Mouse (Mus musculus) heart, embryonic 15.5 days (tissue): Measurements from ENCODE around the gene 1700016D06Rik. TPM values are rescaled to one million over a fixed set of nuclear protein-coding genes. Genes with fewer than 3 reads are reported as not detected.

Experiments used
- ATAC-seq: fragments of 200-750 bp; cut with Nextera tagmentation; replicated peaks from 2 replicates; pipeline ENCODE4 v1.8.0; 2017; ENCODE audit warnings: low read depth, moderate TSS enrichment; ENCODE audit not compliant: insufficient number of reproducible peaks, insufficient read depth, low FRiP score
- H3K27ac ChIP-seq: fragments of 300-500 bp; sonication (generic); 2 replicates; pipeline ENCODE4 v1.5.1; 2015; ENCODE audit warnings: mild to moderate bottlenecking, inconsistent platforms
- H3K27me3 ChIP-seq: fragments of 300-500 bp; sonication (generic); 2 replicates; pipeline ENCODE4 v1.6.1; 2015; ENCODE audit warnings: inconsistent platforms
- H3K36me3 ChIP-seq: fragments of 300-500 bp; sonication (generic); 2 replicates; pipeline ENCODE4 v1.6.1; 2015; ENCODE audit warnings: mild to moderate bottlenecking, inconsistent platforms
- H3K4me1 ChIP-seq: fragments of 300-500 bp; sonication (generic); replicated peaks from 2 replicates; pipeline ENCODE4 v1.6.1; 2015; ENCODE audit warnings: inconsistent platforms
- H3K4me2 ChIP-seq: fragments of 300-500 bp; sonication (generic); 2 replicates; pipeline ENCODE4 v1.6.1; 2015; ENCODE audit warnings: inconsistent platforms, mild to moderate bottlenecking, moderate library complexity
- H3K4me3 ChIP-seq: fragments of 300-500 bp; sonication (generic); 2 replicates; pipeline ENCODE4 v1.5.1; 2015; ENCODE audit warnings: mild to moderate bottlenecking, inconsistent platforms
- H3K9ac ChIP-seq: fragments of 300-500 bp; sonication (generic); 2 replicates; pipeline ENCODE4 v1.6.1; 2015; ENCODE audit warnings: mild to moderate bottlenecking, inconsistent platforms
- H3K9me3 ChIP-seq: fragments of 300-500 bp; sonication (generic); replicated peaks from 2 replicates; pipeline ENCODE4 v1.6.1; 2016; ENCODE audit warnings: inconsistent platforms
- WGBS: fragments of 180-500 bp; shearing (Covaris S2); methylation state at CpG from one replicate; pipeline ENCODE4 v1.1.7; 2015; ENCODE audit warnings: mixed read lengths; 5-methylcytosine and 5-hydroxymethylcytosine counted together
- polyA plus RNA-seq: library from polyadenylated mRNA; unstranded; fragments of >200 nt; fragmentation: Nextera tagmentation; extraction: Ambion mirVana; gene quantifications from 2 replicates; pipeline ENCODE4 v1.2.1, GENCODE M21; 2015

The 1700016D06Rik gene
- not detected in 2 replicates for polyA plus RNA-seq

DNA sequence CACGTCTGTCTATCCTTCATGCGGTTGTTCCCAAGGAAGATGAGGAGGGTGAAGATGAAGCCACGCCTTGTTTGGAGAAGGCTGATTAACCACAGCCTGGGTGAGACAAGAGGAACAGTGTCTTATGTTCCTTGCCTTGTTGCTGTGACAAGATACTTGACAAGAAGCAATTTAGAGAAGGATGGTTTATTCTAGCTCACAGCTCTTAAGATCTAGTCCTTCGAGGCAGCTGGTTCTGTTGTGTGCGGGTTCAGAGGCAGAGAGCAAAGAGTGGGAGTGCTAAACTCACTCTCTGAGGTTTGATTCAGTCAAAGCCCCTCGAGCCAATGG is at the start of gene 1700016D06Rik:
Gene 1700016D06Rik (minus strand): TSS at position 31 of the 330 bp plus-strand sequence.
- Histone ChIP-seq H3K36me3 (no peaks in the 10 kb centered on the region), H3K4me2 (peak within 1 kb of the TSS; percentile 57), H3K27ac (peak within 1 kb of the TSS; percentile 48), H3K4me1 (peaks cover 13% of the 10 kb centered on the region), H3K4me3 (peak within 1 kb of the TSS; percentile 27), H3K9ac (peak within 1 kb of the TSS; percentile 16; the same call in 1 of the 2 replicates), H3K27me3 (0 out of 2 replicates have a peak, but pooled peaks cover 4% of the 10 kb centered on the region), H3K9me3 (no peaks in the 10 kb centered on the region)
- ATAC-seq, result no peak
- WGBS, result 64% methylated on average over 6 of the region's 6 CpGs

DNA sequence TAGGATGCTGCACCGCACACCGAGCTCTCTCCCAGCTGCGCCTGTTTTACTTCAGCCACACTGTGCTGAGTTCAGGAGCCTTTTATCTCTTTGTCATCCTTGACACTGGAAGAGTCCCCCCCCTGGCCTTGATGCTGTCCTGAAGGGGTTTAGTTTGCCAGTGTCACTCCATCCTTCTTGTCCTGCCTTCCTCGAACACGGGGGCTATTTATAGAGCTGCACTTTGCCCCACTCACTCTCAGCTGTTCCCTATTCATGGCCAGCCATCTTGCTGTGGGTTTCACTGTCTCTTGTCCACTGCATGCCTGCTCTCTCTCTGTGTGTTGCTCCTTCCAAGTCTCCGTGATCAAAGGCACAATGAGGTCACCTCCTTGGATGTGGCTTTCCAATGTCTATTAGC is 48.6 kb upstream of the 1700016D06Rik start:
- no peaks in the 10 kb centered on the region for H3K9me3 ChIP-seq
- H3K4me1 ChIP-seq, result peaks cover 61% of the 10 kb centered on the region
- peak overlapping the region; percentile 73 for H3K27ac ChIP-seq
- no peak overlapping the region for H3K9ac ChIP-seq
- no peaks in the 10 kb centered on the region for H3K27me3 ChIP-seq
- 22% methylated on average over 6 of the region's 6 CpGs for WGBS
- no peak overlapping the region for H3K4me3 ChIP-seq
- H3K36me3 ChIP-seq, result no peaks in the 10 kb centered on the region
- ATAC-seq, result 0 out of 2 replicates have a peak, but pooled peaks have one; percentile 4
- H3K4me2 ChIP-seq, result peak overlapping the region; percentile 16; the same call in 1 of the 2 replicates

DNA sequence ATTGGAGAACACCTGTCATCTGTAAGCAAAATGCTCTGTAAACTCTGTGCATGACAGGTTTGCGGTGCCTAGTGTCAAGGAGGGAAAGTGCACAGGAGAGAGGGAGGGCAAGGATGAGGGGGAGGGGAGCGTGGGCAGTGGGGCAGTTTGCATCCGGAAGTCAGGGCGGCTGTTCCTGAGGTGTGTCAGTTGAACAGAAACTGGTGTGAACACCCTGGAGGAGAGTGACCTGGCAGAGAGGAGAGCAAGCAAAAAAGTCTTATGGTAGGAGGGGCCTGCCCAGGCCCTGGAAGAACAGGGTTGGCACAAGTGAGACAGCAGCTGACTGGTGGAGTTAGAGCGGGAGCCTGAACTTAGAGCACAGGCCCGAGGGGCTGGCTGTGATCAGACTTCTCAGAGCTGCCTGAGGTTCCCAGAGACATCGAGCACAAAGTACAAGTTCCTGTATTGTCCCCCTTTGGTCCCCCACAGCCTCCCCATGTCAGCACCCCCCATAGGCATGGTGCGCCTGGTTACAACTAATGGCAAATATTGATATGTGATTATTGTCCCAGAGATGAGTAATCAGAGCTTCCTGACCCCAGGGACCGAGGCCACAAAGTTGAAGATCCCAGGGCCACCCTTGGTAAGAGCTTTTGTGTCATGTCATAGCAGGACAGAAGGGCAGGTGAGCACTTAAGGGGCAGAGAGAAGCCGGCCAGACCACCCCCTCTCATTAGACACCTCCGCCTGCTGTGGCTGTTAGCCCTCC is 46.2 kb upstream of the 1700016D06Rik start:
- Histone ChIP-seq H3K27me3 (no peaks in the 10 kb centered on the region), H3K36me3 (no peaks in the 10 kb centered on the region), H3K4me1 (peaks cover 52% of the 10 kb centered on the region), H3K4me3 (no peak overlapping the region), H3K9me3 (no peaks in the 10 kb centered on the region), H3K4me2 (no peak overlapping the region), H3K27ac (peak overlapping the region; percentile 76), H3K9ac (no peak overlapping the region)
- 40% methylated on average over 11 of the region's 11 CpGs for WGBS
- ATAC-seq, result peak; percentile 57; the same call in 1 of the 2 replicates

DNA sequence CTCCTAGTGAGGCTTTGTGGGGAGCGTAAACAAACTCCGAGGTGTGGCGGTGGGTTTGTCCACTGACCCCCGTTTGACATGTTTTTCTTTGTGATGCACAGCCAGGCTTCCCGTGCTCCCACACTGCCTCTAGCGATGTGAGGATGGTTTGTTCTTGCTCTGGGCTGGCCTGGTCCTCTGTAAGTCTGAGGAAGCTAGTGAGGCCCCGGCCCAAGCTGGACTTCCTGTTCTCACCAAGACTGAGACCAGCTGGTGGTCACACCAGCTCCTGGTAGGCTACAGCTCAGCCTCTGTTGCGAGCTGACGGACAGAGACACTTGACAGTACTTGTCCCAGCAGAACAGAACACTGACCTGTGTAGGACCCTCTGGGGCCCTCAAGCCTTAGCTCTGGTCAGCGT is 42.7 kb upstream of the 1700016D06Rik start:
- 54% methylated on average over 10 of the region's 10 CpGs for WGBS
- Histone ChIP-seq H3K4me2 (no peak overlapping the region), H3K36me3 (peaks cover 5% of the 10 kb centered on the region; the same call in 1 of the 2 replicates), H3K9ac (no peak overlapping the region), H3K4me3 (no peak overlapping the region), H3K9me3 (no peaks in the 10 kb centered on the region), H3K27ac (no peak overlapping the region), H3K4me1 (peaks cover 32% of the 10 kb centered on the region), H3K27me3 (no peaks in the 10 kb centered on the region)
- no peak; the same call in 1 of the 2 replicates for ATAC-seq

DNA sequence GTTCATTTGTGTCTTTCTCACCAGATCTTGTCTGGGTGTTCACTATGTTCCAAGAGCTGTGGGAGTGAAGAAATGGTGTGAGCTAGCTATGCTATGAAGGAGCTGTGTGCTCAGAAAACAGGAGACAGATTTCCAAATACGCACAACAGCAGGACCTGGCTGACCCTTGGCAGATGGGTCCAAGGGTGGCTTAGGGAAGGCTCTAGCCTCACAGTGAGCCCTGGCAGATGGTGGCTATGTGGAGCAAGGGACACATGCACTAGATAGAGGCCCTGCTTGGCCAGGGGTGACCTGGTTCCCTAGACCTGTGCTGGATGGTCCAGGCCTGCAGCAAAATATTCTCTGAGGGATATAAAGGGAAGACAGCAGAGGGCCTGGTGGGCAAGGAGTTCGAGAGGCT is 40.0 kb upstream of the 1700016D06Rik start:
- Histone ChIP-seq H3K4me2 (no peak overlapping the region), H3K36me3 (peaks cover 5% of the 10 kb centered on the region; the same call in 1 of the 2 replicates), H3K27ac (no peak overlapping the region), H3K9me3 (no peaks in the 10 kb centered on the region), H3K4me1 (peaks cover 8% of the 10 kb centered on the region), H3K9ac (no peak overlapping the region), H3K27me3 (no peaks in the 10 kb centered on the region), H3K4me3 (no peak overlapping the region)
- no peak for ATAC-seq
- WGBS, result 88% methylated on average over 2 of the region's 2 CpGs

DNA sequence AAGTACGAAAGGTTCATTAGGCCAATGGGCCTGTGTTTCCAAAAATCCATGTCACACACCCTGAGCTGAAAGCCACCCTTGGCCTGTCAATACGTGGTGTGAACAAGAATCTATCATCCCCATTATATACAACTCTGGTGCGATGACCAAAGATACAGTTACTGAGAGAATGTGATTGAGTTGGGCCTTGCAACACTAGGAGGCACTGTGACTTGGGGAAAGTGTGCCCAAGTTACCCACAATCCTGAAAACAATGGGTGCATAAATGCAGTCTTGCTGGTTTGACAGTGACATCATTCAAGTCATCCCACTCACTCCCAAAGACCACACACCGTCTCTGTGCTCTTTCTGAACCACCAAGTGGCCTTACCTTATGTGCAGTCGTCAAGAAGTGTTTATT is 38.2 kb upstream of the 1700016D06Rik start:
- no peaks in the 10 kb centered on the region for H3K9me3 ChIP-seq
- H3K4me1 ChIP-seq, result peaks cover 4% of the 10 kb centered on the region
- H3K36me3 ChIP-seq, result peaks cover 5% of the 10 kb centered on the region; the same call in 1 of the 2 replicates
- WGBS, result 78% methylated on average over 5 of the region's 5 CpGs
- no peak overlapping the region for H3K4me3 ChIP-seq
- H3K9ac ChIP-seq, result no peak overlapping the region
- H3K4me2 ChIP-seq, result no peak overlapping the region
- no peaks in the 10 kb centered on the region for H3K27me3 ChIP-seq
- no peak overlapping the region for H3K27ac ChIP-seq
- no peak for ATAC-seq

DNA sequence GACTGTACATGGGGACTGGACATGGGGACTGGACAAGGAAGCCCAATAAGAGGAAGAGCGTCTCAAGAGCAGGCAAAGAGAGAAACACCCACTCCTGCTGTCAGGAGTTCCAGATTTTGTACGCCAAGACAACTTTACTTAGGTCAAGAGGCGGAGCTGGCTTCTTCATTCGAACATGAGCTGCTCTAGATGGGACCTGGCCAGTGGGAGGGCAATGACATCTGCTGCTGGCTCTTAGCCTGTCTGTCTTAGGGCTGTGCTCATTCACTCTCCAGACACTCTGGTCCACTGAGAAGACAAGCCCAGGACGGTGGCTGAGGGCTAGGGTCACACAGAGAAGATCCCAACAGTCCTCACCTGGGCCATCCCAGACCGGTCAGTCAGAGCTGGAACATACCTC is 36.2 kb upstream of the 1700016D06Rik start:
- H3K27ac ChIP-seq, result no peak overlapping the region
- peaks cover 5% of the 10 kb centered on the region; the same call in 1 of the 2 replicates for H3K36me3 ChIP-seq
- WGBS, result 73% methylated on average over 6 of the region's 6 CpGs
- ATAC-seq, result no peak
- no peaks in the 10 kb centered on the region for H3K27me3 ChIP-seq
- H3K4me3 ChIP-seq, result no peak overlapping the region
- no peak overlapping the region for H3K4me2 ChIP-seq
- H3K9ac ChIP-seq, result no peak overlapping the region
- H3K9me3 ChIP-seq, result no peaks in the 10 kb centered on the region
- H3K4me1 ChIP-seq, result peaks cover 4% of the 10 kb centered on the region

DNA sequence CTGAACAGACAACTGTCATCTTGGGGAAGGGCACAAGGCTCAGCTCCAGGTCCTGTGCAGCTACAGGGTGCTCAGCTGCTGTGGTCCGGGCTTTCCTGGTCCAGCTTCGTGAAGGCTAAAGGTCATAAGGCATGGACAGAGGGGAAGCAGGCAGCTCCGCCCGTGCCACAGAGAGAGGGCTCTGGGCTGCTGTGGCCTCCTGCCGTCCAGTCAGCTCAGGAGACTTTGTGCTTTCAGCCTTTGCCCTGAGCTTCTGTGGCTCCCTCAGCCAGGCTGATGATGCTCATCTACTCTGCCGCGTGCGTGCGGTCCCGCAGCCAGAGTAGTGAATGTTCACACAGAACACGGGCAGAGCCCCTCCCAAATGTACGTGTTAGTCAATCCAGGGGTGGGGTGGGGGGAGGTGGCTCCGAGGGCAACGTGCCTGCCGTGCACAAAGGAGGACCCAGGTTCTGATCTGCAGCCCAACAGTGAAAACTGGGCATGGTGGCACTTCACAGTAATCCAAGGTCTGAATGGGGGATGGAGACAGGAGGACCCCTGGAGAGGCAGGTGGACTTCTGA is 34.9 kb upstream of the 1700016D06Rik start:
- WGBS, result 79% methylated on average over 15 of the region's 15 CpGs
- H3K4me2 ChIP-seq, result no peak overlapping the region
- peaks cover 3% of the 10 kb centered on the region for H3K4me1 ChIP-seq
- H3K36me3 ChIP-seq, result peaks cover 5% of the 10 kb centered on the region; the same call in 1 of the 2 replicates
- H3K27me3 ChIP-seq, result no peaks in the 10 kb centered on the region
- no peak for ATAC-seq
- no peak overlapping the region for H3K4me3 ChIP-seq
- no peak overlapping the region for H3K27ac ChIP-seq
- no peaks in the 10 kb centered on the region for H3K9me3 ChIP-seq
- no peak overlapping the region for H3K9ac ChIP-seq

DNA sequence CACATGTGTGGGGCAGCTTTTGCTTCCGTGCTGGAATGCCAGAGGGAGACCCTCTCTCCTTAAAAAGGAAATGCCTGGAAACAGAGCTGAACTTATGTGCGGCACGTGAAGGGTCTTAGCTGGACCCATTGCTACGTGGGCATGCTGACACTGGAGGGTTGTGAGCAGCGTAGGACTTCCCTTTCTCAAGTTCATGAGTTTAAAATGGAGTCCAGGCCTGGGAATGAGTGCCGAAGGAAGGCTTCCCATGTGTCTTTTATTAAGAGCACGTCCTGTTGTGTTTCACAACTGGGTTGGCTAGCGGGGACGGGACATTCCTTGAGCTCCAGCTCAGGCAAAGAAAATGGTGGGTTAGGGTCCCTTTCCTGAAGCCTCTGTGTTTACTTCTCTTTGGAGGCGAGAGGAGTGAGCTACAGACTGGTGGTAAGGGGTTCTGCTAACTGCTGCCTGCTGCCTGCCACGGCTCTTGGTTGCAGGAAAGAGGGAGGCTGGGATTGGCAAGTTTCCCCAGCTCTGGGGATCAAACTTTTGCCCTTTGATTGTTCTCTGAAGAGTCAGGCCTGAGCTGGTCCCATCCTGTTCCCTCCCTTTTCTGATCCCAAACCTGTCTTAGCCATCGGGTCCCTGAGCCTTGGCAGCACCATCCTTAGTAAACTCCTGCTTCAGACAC is 29.5 kb upstream of the 1700016D06Rik start:
- Histone ChIP-seq H3K9ac (0 out of 2 replicates have a peak overlapping the region, but pooled peaks have one; percentile 5), H3K4me1 (peaks cover 37% of the 10 kb centered on the region), H3K27me3 (peaks cover 34% of the 10 kb centered on the region), H3K9me3 (no peaks in the 10 kb centered on the region), H3K4me2 (peak overlapping the region; percentile 90), H3K36me3 (no peaks in the 10 kb centered on the region; the same call in 1 of the 2 replicates), H3K27ac (peak overlapping the region; percentile 37), H3K4me3 (peak overlapping the region; percentile 8; the same call in 1 of the 2 replicates)
- ATAC-seq, result no peak
- 47% methylated on average over 12 of the region's 12 CpGs for WGBS

DNA sequence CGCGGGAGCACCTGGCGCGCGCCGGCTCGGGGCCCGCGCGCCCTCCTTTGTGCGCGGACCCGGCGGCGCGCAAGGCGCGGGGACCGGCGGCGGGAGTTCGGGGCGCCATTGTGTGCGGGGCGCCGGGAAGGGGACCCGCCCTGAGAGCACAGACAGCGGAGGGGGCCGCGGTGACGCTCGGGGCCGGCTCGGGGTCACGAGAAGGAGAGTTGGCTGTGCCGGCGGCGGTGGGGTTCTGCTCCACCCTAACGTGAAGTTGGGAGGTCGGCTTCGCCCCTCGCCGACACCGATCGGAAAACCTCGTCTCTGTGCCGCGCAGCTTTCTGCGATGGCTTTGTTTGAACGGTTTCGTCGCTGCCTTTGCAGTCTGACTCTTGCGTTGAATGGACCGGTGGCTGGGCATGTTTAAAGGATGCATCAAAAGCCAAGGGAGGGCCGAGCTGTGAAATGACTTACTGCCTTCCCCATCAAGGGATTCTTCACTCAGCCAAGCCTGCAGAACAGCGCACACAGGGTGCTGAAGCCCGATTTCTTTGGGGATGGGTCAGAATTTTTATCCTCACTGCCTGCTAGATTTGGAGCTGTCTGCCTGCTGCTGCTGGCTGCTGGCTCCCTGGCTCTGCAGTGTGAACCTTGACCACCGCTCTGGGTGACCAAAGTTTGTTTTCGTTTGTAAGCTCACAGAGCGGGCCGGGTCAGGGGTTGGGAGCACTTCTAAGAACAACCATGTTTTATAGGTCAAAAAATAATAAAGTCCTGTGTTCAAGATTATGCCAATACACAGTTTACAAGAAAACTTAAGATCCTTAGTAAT is 27.8 kb upstream of the 1700016D06Rik start:
- H3K27ac ChIP-seq, result peak overlapping the region; percentile 98
- peak overlapping the region; percentile 87 for H3K9ac ChIP-seq
- H3K4me1 ChIP-seq, result peaks cover 37% of the 10 kb centered on the region
- peak overlapping the region; percentile 90 for H3K4me2 ChIP-seq
- peaks cover 39% of the 10 kb centered on the region for H3K27me3 ChIP-seq
- H3K4me3 ChIP-seq, result peak overlapping the region; percentile 77
- ATAC-seq, result peak; percentile 3; the same call in 1 of the 2 replicates
- WGBS, result 2% methylated on average over 52 of the region's 61 CpGs
- no peaks in the 10 kb centered on the region; the same call in 1 of the 2 replicates for H3K36me3 ChIP-seq
- H3K9me3 ChIP-seq, result no peaks in the 10 kb centered on the region
